Mouse (Mus musculus): ENCODE results near the gene Fndc3b.
A peak's percentile ranks its signal among the peaks of the same experiment; 100 is the strongest.

Gene Fndc3b

DNA sequence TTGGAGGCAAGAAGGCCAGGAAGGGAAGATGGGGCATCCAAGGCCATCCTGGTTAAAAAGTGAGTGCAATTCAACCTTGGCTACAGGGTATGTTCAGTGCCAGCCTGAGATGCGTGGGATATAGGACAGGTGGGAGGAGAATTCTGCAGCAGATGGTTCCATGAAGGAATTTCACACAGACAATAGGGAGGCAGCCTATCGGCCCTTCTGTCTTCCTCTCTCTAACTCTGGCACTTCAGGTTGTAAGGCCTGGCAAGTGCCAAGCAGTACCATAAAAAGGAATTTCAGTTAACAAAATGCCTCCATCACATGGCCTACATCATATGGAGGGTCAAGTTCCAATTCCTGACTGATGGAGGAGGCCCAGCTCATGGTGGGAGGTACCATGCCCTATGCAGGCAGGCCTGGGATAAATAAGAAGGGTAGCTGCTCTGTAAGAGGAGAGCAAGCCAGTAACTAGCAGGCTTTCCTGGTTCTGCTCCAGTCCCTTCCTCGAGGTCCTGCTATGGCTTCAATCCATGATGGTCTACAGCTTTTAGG is 155.6 kb downstream of the Fndc3b start:
- DNase-seq (ENCODE audit: low spot score) = no peak

DNA sequence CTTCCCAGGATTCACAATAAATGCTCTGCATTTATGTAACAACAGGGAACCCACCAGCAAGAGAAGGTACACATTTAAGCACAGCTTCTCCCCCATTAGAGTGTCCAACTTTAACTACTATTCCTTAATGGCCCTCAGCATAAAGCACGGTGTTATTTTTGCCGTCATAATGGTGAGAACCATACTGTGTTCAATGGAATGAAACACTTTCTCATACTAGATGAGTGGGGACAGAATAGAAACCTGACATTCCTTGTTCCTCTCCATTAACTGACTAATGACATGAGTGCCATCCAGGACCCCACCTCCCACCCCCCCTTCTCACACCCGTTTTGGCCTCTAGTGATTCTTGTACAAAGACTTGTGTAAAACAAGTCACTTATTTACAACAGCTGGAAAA is 156.8 kb downstream of the Fndc3b start:
- no peak for DNase-seq (ENCODE audit: low spot score)

DNA sequence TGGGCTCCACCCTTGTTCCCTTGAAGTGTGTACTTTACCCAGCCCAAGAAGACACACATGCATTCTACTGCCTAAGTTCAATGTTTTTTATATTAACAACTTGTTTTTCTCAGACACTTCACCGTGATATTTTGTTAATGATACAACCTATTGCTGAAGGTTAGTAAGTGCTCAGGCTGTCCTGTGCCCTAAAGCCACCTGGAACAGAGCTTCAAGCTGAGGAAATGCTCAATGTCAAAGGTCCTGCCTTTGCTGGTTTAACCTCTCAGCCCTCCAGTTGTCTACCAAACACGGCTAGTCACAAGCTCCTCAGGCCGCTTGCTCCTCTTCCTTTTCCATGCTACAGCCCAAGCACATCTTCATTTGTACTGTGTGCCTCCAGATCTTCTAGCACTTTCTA is 157.3 kb downstream of the Fndc3b start:
- DNase-seq (ENCODE audit: low spot score) = no peak

DNA sequence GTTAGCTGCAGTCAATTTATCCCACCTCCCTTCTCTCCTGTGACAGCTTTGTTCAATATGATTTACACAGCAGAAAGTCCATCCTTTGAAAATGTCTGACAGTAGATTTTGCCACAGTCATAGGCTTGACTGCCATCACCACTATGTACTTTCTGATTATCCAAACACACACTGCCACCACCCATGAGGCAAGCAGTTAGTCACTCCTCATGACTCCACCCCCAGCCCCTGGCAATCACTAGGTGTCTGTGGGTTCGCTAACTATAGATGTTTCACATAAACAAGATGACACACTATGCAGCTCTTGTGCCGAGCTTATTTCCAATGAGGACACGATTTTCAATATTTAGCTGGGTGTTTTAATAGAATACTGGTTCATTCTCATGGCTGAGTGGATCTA is 160.1 kb downstream of the Fndc3b start:
- DNase-seq (ENCODE audit: low spot score) = no peak

DNA sequence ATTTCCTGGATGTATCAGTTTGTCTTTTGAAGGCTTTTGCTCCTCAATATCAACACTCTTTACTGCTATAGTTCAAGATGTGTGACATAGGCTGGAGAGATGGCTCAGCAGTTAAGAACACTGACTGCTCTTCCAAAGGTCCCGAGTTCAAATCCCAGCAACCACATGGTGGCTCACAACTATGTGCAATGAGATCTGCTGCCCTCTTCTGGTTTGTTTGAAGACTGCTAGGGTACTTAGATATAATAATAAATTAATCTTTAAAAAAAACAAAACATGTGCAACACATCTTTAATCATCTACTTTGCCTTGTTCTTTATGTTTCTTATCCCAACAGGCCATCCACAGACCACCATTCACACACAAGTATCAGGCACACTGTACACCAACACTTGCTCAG is 160.7 kb downstream of the Fndc3b start:
- DNase-seq (ENCODE audit: low spot score) = no peak

DNA sequence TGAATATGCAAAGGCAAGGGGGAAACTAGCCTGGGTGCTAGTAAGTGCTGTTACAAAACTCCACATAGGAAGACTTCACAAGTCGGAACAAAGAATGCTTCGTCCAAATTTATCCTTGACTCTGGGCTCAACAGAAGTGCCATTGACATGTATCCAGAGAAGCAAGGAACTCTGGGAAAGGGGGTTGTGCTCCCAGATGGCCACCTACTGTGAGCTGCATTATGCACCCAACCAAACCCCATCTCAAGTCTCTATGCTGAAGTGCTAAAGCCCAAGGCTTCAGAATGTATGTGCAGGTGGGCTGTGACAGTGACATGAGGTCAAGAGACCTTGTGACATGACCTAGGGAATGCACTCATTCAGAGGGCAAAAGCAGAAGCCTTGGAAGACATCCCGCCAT is 165.5 kb downstream of the Fndc3b start:
- no peak for DNase-seq (ENCODE audit: low spot score)

DNA sequence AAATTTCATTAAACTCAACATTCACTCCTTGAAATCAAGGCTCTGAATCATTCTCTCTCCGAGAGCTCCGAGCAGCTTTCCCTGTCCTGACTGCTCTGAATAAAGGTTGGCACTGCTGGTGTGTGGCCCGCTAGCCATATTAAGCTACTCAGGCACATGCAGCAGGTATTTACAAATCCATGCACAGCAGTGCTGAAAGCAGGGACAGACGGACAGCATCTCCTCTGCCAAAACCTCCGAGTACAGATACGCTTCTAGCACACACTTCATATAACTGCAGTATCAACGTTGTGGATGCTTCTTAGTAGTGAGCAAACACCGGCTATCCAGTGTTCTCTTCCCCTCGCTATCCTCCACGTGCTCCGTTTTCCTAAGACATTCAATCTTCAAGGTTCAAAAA is 167.0 kb downstream of the Fndc3b start:
- no peak for DNase-seq (ENCODE audit: low spot score)

DNA sequence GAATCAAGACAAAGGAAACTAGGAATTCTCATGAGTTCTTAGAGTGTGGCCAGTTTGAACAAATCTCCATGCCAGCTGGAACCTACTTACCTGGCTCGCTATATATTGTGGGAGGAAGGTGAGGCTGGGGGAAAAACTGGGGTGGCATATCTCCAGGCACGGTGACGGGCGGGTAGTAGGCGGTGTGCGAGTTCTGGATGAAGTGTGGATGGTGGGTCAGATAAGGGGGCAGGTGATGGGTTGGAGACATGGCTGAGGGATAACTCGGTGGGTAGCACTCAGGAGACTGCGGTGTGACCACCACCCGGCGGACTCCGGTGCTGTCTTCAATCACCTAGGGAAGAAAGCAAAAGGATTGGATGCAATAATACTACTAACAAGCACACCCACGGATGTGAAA is 169.3 kb downstream of the Fndc3b start:
- DNase-seq (ENCODE audit: low spot score) = no peak

DNA sequence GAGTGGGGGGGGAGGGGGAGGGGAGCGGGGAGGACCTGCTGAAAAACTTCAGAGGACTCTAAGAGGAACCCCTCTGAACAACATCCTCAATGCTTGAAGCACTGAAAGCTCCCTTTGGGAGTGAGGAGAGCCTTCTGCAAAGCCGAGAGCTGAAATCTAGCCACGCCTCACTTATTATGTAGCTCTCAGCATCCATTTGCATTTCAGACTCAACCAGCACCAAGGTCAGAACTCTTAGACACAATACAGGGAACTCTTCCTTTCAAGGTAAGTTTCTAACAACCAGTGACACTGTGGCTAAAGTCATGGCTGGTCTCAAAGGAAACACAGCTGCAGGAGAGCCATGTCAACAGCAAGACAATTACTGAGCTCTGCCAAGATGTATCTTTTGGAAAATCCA is 169.9 kb downstream of the Fndc3b start:
- DNase-seq (ENCODE audit: low spot score) = no peak

DNA sequence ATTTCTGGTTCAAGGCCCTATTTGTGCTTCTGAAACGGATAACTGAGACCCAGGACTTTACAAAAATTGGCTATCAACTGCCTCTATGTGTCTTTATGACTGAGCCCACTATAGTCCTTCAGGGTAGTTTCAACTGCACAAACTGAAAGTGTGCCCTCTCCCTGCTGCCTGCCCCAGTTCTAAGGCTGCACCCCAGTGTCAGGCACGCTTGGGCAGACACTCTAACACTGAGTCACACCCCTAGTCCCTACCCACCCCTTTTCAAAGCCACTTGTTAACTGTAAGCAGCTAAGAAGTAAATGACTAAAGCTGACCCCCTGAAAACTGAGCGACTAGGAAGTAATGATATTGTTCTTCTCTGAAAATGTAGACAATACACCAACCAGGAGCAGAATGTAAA is 176.9 kb downstream of the Fndc3b start:
- DNase-seq (ENCODE audit: low spot score) = no peak

DNA sequence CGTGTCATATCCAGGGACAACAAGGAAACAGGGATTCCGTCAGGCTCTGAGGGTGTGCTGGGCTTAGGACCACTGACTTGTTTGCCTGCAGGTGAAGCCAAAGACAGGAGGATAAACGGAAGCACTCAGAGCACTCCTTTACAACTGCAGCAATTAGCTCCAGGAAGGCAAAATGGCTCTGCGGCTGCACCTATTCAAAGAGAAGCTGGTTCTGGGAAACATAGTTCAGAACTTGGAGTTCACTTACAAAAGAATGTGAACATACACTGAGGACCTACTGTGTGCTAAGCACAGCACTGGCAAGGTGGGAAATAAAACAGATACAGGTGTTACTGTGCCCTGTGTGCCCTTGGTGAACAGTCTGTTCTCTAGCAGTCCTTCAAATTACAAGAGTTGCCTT is 177.4 kb downstream of the Fndc3b start:
- no peak for DNase-seq (ENCODE audit: low spot score)

DNA sequence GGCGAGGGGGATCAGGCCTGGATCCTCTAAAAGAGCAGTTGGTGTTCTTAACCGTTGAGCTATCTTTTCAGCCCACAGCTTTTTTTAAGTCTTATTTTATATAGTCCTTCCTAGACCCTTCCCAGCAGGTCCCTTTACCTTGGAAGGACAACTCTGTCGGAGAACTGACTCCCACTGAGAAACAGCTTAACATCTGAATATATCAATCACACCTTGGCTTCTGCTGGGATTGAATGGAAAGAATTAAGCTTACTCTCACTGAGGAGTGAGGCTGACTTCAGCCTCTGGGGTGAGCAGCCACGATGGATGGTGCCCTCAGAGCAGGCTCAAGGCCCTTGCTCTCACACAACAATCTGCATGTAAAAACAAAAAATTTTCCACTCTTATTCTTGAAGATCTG is 179.1 kb downstream of the Fndc3b start:
- DNase-seq (ENCODE audit: low spot score) = no peak

DNA sequence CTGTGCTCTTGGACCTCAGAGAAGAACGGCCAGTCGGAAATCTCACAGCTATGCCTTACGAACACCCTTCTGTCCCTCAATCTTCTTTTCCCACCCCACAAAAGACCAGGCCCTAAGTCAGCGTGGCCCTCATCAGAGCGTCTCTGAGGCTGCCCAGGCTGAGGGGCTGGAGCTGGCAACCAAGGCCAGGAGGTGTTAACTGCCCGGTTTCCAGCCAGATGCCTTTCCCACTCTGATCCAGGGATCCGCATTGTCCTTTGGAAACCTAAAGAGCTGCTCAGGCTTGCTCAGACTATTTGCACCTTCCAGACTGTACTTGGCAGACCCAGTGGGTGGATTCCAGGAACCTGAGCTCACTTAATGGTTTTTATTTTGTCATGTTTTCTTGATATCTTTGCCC is 180.7 kb downstream of the Fndc3b start:
- no peak for DNase-seq (ENCODE audit: low spot score)

DNA sequence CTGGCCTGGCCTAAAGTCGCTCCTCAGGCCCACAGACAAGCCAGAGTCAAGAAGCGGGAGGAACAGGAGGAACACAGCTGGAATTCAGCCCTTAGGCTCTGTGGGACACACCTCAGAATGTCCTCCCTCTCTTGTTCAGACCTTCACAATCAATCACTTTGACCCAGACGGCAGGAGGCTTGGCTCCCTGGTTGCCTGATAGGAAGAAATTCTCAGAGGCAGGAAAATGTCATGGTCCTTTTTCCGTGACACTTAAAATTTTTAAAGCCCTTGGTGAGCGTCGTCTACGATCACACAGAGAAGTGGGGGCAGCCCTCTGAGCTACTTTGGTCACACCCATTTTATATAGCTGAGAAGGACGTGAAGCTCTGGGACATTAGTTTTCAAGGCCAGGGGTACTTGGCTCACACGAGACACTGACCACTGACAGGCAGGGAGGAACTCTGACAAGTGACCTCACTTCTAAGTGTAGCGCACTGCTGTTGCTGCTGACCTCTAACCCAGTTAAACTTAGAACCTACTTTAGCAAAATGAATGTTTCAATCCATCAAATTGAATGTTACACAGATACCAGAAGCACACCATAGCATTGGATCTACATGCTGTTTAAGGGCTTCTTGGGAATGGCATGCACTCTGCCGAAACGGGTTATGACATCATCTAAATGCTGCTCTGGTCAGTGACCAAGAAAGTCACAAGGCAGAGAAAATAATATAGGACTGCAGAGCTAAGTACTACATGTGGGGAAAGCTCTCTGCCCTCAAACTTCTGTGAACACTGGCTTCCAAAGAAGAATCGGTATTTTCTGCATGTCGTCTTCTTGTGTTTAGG is 181.7 kb downstream of the Fndc3b start:
- DNase-seq (ENCODE audit: low spot score) = no peak

DNA sequence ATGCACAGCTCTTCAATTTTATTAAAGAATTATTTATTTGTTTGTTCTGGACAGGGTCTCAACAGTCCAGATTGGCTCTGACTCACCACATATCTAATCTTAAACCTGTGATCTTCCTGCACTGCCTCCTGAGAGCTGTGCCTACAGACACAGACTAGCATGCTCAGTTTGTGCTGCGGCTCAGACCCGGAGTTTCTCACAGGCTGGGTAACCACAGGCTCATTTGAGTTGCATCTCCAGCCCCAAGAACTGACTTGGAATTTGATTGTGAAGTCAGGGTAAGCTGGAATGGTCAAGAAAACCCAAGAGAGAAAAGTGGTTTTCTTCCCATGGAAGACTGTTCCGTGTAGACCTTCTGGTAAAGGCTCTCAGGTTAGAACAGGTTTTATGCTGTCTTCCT is 184.1 kb downstream of the Fndc3b start:
- no peak for DNase-seq (ENCODE audit: low spot score)

DNA sequence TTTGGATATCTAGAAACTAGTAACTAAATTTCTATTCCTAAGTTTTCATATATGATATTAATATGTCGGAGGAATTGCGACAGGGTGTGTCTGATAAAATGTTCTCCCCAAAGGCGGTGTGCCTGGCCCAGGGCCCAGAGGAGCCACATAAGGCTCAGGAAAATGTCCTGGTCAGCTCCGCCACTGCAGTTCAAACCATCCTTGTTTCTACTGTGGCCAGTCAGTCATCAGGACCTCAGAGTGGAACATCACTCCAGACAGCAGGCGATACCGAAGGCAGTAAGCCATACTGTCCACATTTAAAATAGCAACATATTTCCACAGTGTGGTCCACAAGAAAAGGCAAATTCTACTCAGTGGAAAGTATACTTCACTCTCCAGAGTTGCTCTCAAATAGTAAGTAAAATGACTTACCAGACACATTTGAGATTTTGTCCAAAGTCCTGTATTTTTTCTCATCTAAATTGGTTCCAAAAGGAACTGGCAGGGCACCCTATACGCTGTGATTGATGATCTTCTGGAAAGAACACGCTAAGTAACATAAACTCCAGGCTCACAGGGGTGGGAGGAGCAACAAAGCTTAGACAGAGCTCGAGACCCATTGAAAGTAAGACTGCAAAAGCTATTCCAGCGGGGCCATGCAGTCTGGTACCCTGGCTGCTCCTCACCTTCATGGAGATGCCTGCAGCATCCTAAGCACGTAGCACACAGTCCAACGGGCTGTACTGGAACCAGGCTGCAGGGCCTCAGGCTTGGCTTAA is 187.8 kb downstream of the Fndc3b start:
- DNase-seq (ENCODE audit: low spot score) = no peak

DNA sequence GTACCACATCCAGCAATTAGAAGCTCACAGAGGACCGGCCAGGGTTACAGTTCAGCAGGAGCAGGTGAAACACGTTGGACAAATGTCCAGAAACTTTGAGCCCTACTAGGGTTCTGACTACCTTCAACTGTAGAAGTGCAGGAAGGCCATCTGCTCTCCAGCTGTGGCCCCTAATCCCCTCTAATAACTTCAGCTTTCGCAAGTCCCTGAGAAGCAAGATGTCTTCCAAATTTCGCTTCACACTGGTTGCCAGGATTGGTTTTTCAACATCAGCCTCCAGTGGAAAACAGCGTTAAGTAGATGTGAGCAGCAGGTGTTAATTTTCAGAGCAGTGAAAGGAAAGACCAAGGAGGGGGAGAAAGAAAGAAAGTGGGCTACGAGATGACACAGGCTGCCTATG is 190.7 kb downstream of the Fndc3b start:
- no peak for DNase-seq (ENCODE audit: low spot score)

DNA sequence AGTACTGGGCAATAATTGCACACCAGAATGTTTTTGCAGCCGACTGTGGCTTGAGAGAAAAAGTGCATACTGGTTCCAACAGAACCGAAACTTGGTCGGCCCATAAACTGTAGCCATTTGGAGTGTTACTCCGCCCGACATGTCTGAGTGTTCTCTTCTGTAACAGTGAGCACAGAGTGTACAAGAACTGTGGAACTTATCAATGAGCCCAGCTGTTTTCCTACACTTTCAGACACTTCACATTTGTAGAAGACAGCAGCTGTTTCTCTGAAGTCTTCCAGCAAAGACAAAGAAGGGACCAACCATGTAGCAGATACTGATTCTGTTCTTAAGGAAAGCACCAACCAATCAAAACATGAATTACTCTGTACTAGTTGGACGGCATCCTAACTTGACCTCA is 191.6 kb downstream of the Fndc3b start:
- DNase-seq (ENCODE audit: low spot score) = peak; percentile 33

DNA sequence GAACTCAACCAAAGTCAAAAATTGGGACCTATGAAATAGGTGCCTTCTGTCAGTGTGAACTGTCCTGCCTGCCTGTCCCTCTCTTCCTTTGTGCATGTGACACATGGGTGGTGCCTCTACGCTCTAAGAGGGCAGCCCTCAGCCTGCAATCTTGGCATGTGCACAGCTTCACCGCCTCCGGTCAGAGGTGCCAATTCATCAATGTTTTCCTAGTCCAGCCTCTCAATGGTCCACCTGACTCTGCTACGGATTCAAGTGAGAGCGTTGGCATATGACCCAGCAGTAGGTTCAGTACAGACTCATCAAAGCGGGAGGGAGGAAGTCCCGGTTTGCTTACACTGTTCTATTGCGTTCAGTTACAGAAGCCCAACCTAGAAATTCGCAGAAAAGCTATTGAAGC is 192.2 kb downstream of the Fndc3b start:
- DNase-seq (ENCODE audit: low spot score) = no peak

DNA sequence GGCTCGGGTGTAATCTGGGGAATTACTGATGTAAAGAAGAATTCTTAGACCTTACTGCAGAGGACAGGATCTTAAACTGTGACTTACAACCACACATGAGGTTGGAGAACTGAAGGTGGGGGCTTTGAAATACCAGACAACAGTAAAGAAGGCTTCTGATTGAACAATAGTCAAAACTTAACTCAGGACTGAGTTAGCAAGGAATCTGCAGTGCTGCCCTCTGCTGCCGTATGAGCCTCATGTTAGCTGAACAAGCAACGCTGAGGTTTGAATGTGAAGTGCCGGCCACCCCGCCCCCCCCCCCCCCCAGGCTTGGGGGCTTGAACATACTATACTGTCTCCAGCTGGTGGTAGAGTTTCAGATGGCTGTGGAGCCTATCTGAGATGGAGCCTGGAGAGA is 194.6 kb downstream of the Fndc3b start:
- DNase-seq (ENCODE audit: low spot score) = no peak

DNA sequence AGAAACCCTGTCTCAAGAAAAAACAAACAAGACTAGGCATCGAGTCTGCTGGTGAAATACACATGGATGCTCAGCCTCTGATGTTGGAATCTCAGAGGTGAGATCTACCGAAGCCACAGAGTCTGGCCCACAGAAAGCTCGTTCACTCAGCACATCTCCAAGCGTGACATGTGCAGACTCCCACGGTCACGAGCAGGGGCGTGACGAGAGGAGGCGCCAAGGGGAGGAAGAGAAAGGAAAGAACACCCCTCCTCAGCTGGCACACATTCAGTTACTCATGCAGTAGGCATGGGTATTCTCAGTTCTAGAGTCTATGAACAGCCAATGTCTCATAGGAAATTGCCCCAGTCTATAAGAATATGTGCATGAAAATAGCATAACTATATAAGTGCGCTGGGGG is 199.3 kb downstream of the Fndc3b start:
- DNase-seq (ENCODE audit: low spot score) = no peak

DNA sequence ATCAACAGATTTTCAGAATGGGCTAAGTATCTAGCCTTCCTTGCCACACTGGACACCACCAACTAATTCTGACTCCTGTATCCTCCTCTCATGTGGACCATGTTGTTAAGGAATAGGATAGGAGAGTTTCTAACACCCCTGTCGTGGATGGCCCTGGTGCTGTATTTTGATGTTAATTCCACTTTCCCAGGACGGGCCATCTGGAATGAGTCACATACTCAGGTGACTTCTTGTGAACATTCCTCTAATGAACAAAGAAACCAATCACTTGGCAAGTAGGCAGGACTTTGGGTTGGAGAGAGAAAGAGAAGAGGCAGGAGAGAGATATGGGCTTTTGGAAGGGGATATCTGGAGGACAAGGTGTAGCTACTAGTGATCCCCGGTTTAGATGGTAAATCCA is 204.2 kb downstream of the Fndc3b start:
- DNase-seq (ENCODE audit: low spot score) = no peak

DNA sequence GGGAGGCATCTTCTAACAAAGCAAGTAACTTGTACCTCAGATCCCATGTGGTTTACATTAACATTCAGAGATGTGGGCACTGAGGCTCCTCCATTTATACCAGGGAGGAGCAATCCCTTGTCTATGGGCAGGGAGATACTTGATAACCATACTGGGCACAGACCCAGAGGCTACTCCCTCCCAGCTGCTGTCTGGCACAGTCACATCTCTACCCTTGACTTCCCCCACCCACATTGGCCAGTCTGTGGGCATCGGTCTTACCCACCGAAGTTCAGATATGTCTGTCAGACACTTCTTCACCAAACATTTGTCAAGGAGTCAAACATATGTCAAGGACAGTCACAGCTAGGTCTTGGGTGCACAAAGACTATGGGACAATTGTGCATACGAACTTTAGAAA is 205.5 kb downstream of the Fndc3b start:
- DNase-seq (ENCODE audit: low spot score) = peak; percentile 65

Data from testis, postnatal 14 days (tissue).